Mouse (Mus musculus) CH12.LX (cell line): ENCODE measurements around the gene Stap2. TPM values are rescaled to one million over a fixed set of nuclear protein-coding genes. Genes with fewer than 3 reads are reported as not detected.

Experiments used
- DNase-seq: peaks from one replicate; pipeline ENCODE4 v3.0.0-alpha.2; 2013; ENCODE audit errors: extremely low read depth
- H3K27ac ChIP-seq: 2 replicates; pipeline ENCODE4 v1.5.1; 2012; ENCODE audit warnings: low read depth, mild to moderate bottlenecking, control low read depth, moderate library complexity; ENCODE audit not compliant: insufficient read depth
- H3K27me3 ChIP-seq: replicated peaks from 2 replicates; pipeline ENCODE3; 2012; ENCODE audit warnings: inconsistent platforms
- H3K36me3 ChIP-seq, 2 experiments: replicated peaks in 1 of 2; 2 replicates each; pipeline versions ENCODE3 to v1.6.1; 2012; ENCODE audit warnings: inconsistent platforms in 1 of 2, low read length in 1 of 2, mild to moderate bottlenecking in 1 of 2, mixed read lengths in 1 of 2, moderate library complexity in 1 of 2; ENCODE audit not compliant: control insufficient read depth in 1 of 2, insufficient read depth in 1 of 2
- H3K4me1 ChIP-seq, 2 experiments: 2 replicates each; pipeline ENCODE4 v1.6.1; 2012; ENCODE audit warnings: inconsistent platforms in 1 of 2, moderate library complexity in 1 of 2; ENCODE audit not compliant: insufficient read depth in 2 of 2, control insufficient read depth in 1 of 2
- H3K4me2 ChIP-seq: 2 replicates; pipeline ENCODE4 v1.6.1; 2012; ENCODE audit warnings: low read depth, mild to moderate bottlenecking, control low read depth; ENCODE audit not compliant: poor library complexity, insufficient read depth, severe bottlenecking
- H3K4me3 ChIP-seq, 3 experiments: fragments of 150-350 bp in 1 of 3; sonication (generic) in 1 of 3; replicated peaks in 1 of 3; 2 replicates each; pipeline versions ENCODE3 to v1.5.1; 2011 to 2012; ENCODE audit warnings: low read depth in 2 of 3, low read length in 2 of 3, mild to moderate bottlenecking in 2 of 3, moderate library complexity in 2 of 3, control low read depth in 1 of 3, improper control_type of control experiment in 1 of 3, inconsistent platforms in 1 of 3, mixed read lengths in 1 of 3; ENCODE audit not compliant: poor library complexity in 1 of 3
- H3K79me2 ChIP-seq: replicated peaks from 2 replicates; pipeline ENCODE4 v1.6.1; 2012; ENCODE audit warnings: mild to moderate bottlenecking, moderate library complexity; ENCODE audit not compliant: control insufficient read depth, poor library complexity, insufficient read depth, severe bottlenecking; ENCODE audit errors: extremely low read depth
- H3K9ac ChIP-seq: 2 replicates; pipeline ENCODE4 v1.6.1; 2012; ENCODE audit warnings: low read depth, mild to moderate bottlenecking, control low read depth, moderate library complexity; ENCODE audit not compliant: insufficient read depth
- H3K9me3 ChIP-seq: replicated peaks from 2 replicates; pipeline ENCODE3; 2012; ENCODE audit warnings: low read length, inconsistent platforms, mixed read lengths
- CTCF ChIP-seq, 2 experiments: IDR thresholded peaks in 1 of 2; conservative IDR thresholded peaks in 1 of 2; 2 replicates each; pipeline ENCODE4 v1.5.1; 2011 to 2012; ENCODE audit warnings: low read depth in 2 of 2, low read length in 2 of 2, improper control_type of control experiment in 1 of 2, inconsistent platforms in 1 of 2, mild to moderate bottlenecking in 1 of 2, moderate library complexity in 1 of 2
- E2F4 ChIP-seq: IDR thresholded peaks from 2 replicates; pipeline ENCODE4 v1.6.1; 2011; ENCODE audit warnings: low read depth, low read length, improper control_type of control experiment; ENCODE audit not compliant: insufficient replicate concordance
- HCFC1 ChIP-seq: IDR thresholded peaks from 2 replicates; pipeline ENCODE4 v1.6.1; 2012; ENCODE audit warnings: low read depth, mild to moderate bottlenecking, inconsistent platforms, low read length, improper control_type of control experiment
- JUND ChIP-seq: conservative IDR thresholded peaks from 2 replicates; pipeline ENCODE4 v1.6.1; 2011; ENCODE audit warnings: low read depth, low read length, improper control_type of control experiment
- KAT2A ChIP-seq: IDR thresholded peaks from 2 replicates; pipeline ENCODE4 v1.6.1; 2012; ENCODE audit warnings: low read length, improper control_type of control experiment, inconsistent platforms; ENCODE audit not compliant: insufficient replicate concordance
- MAFK ChIP-seq: IDR thresholded peaks from 2 replicates; pipeline ENCODE4 v1.6.1; 2011; ENCODE audit warnings: low read length, improper control_type of control experiment; ENCODE audit not compliant: insufficient replicate concordance
- MAZ ChIP-seq: IDR thresholded peaks from 2 replicates; pipeline ENCODE4 v1.6.1; 2012; ENCODE audit warnings: low read depth, mild to moderate bottlenecking, inconsistent platforms, low read length, improper control_type of control experiment, moderate library complexity
- MEF2A ChIP-seq: IDR thresholded peaks from 2 replicates; pipeline ENCODE4 v1.6.1; 2014; ENCODE audit warnings: low read depth, mild to moderate bottlenecking, inconsistent platforms, low read length, improper control_type of control experiment, borderline replicate concordance
- MYC ChIP-seq: IDR thresholded peaks from 2 replicates; pipeline ENCODE4 v1.6.1; 2011; ENCODE audit warnings: low read depth, mild to moderate bottlenecking, improper control_type of control experiment, low read length
- RCOR1 ChIP-seq: conservative IDR thresholded peaks from 2 replicates; pipeline ENCODE4 v1.6.1; 2012; ENCODE audit warnings: low read depth, mild to moderate bottlenecking, inconsistent platforms, low read length, improper control_type of control experiment
- UBTF ChIP-seq: IDR thresholded peaks from 2 replicates; pipeline ENCODE4 v1.6.1; 2012; ENCODE audit warnings: low read depth, mild to moderate bottlenecking, inconsistent platforms, low read length, improper control_type of control experiment, moderate library complexity
- USF1 ChIP-seq: IDR thresholded peaks from 2 replicates; pipeline ENCODE4 v1.6.1; 2014; ENCODE audit warnings: low read depth, mild to moderate bottlenecking, inconsistent platforms, low read length, improper control_type of control experiment
- ZKSCAN1 ChIP-seq: IDR thresholded peaks from 2 replicates; pipeline ENCODE4 v1.6.1; 2012; ENCODE audit warnings: low read depth, inconsistent platforms, low read length, improper control_type of control experiment, borderline replicate concordance
- dilution Hi-C: fragments of 300-500 bp; cut with MboI; formaldehyde crosslinking; loops from 2 replicates; pipeline ENCODE4 v1.14.3; 2020; ENCODE audit warnings: low sequenced_read_pairs; ENCODE audit not compliant: extremely low pct_unique_long_range_greater_than_20kb, extremely low pct_ligation_motif_present
- in situ Hi-C: fragments of 300-500 bp; cut with MboI; formaldehyde crosslinking; loops from 3 replicates; pipeline ENCODE4 v1.14.3; 2019; ENCODE audit warnings: low sequenced_read_pairs, low pct_ligation_motif_present, low pct_unique_long_range_greater_than_20kb, mixed read lengths
- polyA plus RNA-seq: library from polyadenylated mRNA; unstranded; fragments of >175 nt; gene quantifications from 2 replicates; pipeline ENCODE4 v1.2.1, GENCODE M21; 2012; ENCODE audit warnings: low read depth; ENCODE audit not compliant: insufficient read length
- total RNA-seq, 2 experiments: library from RNA; depleted of rRNA; stranded (reverse); fragments of 300-350 nt in 1 of 2; fragments of >200 nt in 1 of 2; gene quantifications; 2 replicates each; pipeline ENCODE4 v1.2.3; 2012 to 2014

The Stap2 gene
- total and polyA plus RNA-seq, 3 experiments: 0.51 to 3.2 (median 0.52) TPM

- H3K4me2 ChIP-seq: no peak within 1 kb of the TSS
- dilution Hi-C loops: no loop called here
- TF ChIP-seq MYC (no peak), MAFK (no peak), KAT2A (no peak), CTCF (conservative IDR thresholded peaks at IDR 0.05 in 1 of 2, IDR thresholded peaks at IDR 0.05 in 1 of 2; ENCODE audit: low read depth in 2 of 2, low read length in 2 of 2) (no peak), RCOR1 (no peak), UBTF (no peak), MEF2A (no peak), JUND (no peak), ZKSCAN1 (no peak), E2F4 (no peak), MAZ (no peak), USF1 (no peak)
- no peak within 1 kb of the TSS for H3K9ac ChIP-seq
- H3K27ac ChIP-seq: no peak within 1 kb of the TSS
- in situ Hi-C loops: loop anchor here (5.0 kb wide), 1 partner anchor 37 kb away; the partner anchor contains the start of genes Mpnd and Stap2
- no peaks in the 10 kb centered on the region for H3K27me3 ChIP-seq
- H3K9me3 ChIP-seq: no peaks in the 10 kb centered on the region
- peaks cover 21 to 50% of the 10 kb centered on the region in 2 experiments for H3K36me3 ChIP-seq
- peaks cover 0 to 16% of the 10 kb centered on the region in 2 experiments; a peak in 3 of 4 replicates for H3K4me1 ChIP-seq
- no peak for DNase-seq
- H3K4me3 ChIP-seq: no peak within 1 kb of the TSS
- no peaks in the 10 kb centered on the region for H3K79me2 ChIP-seq
Measured at GRCm38 (mm10) chr17:55969966-55970891, 35.2 kb downstream of the Stap2 start, which contains the start of gene Shd. Gene Shd (plus strand): TSS chr17:55970467.

- H3K4me3 ChIP-seq: no peak overlapping the region
- H3K9me3 ChIP-seq: no peaks in the 10 kb centered on the region
- no peaks in the 10 kb centered on the region for H3K27me3 ChIP-seq
- no peak overlapping the region for H3K27ac ChIP-seq
- H3K9ac ChIP-seq: no peak overlapping the region
- dilution Hi-C loops (no loop called here), in situ Hi-C loops (no loop called here)
- DNase-seq: no peak
- TF ChIP-seq HCFC1: no peak
- H3K4me1 ChIP-seq: peaks cover 0 to 16% of the 10 kb centered on the region in 2 experiments; a peak in 3 of 4 replicates
- H3K79me2 ChIP-seq: no peaks in the 10 kb centered on the region
- H3K36me3 ChIP-seq: peaks cover 27 to 56% of the 10 kb centered on the region in 2 experiments
- no peak overlapping the region for H3K4me2 ChIP-seq
Measured at GRCm38 (mm10) chr17:55969560-55969959, 35.8 kb downstream of the Stap2 start.
